Mouse (Mus musculus) spleen, postnatal 14 days (tissue): ENCODE results near the gene Gm15557.
"Not testable (repeated sequence)": the region's sequence is repeated elsewhere in the genome, so short reads cannot be mapped to it uniquely, and the experiment has no call there.

ENCODE experiments used
- DNase-seq, 2 experiments: peaks; one replicate each; pipeline ENCODE4 v3.0.0; 2021 to 2022; ENCODE audit warnings: low spot score in 2 of 2

Gene Gm15557

DNA sequence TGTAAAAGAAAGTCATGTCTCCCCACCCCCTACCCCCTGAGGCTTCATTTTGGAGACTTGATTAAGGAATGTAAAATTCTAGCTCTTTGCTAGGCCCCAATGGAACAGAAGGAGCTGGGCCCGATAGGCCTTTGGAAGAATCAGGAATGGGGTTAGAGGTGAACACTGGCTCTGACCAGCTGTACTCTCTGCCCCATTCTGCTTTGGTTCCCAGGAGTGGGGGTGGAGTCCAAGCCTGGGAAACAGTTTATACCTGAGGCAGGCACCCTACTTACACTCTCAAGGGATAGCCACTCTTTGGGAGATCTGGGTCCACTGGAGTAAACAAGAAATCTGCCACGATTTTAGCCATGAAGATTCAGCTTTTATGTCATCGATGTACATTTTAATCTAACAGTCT lies at the start of gene Gm15557:
TSS of gene Gm15557 (plus strand) at position 48 of the 400 bp plus-strand sequence.
- no peak for DNase-seq

DNA sequence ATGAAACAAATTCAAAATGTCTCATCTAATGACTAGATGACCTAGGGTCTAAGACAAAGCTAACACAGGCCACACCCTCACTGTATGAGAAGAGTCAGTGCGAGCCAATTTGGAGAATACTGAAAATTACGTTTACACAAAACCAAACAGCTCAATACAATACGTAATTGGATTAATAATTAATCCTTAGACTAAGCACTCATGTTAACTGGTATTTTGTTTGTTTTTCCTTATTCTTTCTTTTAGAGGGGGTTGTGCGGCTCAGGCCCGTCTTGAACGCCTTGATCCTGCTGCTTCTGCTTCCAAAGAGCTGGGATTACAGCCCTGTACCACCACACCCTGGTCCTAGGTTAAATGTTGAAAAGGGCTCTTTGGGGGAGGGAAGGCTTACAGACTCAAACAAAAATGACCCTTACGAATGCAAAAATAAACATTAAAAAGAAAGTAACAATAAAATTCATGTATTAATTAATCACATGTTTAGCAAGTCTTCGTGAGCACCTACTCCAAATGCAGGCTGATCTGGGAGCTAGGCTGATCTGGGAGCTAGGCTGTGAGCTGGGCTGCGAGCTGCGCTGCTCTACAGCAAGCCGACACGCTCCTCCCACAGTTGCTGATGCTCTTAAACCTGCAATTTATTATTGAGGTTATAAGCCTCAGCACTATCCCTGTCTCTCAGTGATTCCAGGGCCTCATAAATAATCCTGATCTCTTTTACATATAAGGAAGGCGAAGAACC lies 46.1 kb upstream of the Gm15557 start:
- no peak for DNase-seq

DNA sequence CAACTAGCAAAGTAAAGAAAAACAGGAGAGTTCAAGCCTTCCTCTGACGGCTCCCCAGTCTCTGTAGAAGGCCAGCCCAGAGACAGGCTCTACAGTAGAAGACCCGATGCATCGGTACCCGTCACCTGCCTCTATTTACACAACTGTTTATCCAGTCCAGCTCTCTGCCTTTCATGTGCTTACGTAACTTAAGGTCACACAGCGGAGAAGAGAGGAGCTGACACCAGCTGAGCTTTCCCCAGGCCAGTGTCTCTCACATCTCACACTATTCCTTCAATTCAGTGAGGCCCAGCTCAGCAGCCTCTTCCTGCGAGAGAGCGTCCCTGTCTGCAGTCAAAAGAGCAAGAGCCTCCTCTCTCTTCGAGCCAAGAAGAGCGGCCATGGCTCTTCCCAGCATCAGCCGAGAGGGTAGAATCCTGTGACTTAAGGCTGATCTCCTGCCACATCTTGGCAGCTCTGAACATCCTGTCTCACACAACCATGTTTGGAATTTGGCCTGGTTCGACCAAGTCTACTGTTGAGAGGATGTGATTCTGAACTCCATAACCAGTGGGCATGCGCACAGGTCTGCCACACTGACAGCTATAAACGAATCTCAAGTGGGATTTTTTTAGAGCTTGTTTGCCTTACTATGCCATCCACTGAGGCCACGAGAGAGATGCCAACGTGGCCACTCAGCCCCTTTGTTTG lies 45.3 kb upstream of the Gm15557 start:
- no peak for DNase-seq

GRCm38 (mm10) chr2:155902989-155903631 lies 37.4 kb upstream of the Gm15557 start:
- no peak for DNase-seq

GRCm38 (mm10) chr2:155903632-155904008 lies 36.9 kb upstream of the Gm15557 start:
- no peak for DNase-seq

DNA sequence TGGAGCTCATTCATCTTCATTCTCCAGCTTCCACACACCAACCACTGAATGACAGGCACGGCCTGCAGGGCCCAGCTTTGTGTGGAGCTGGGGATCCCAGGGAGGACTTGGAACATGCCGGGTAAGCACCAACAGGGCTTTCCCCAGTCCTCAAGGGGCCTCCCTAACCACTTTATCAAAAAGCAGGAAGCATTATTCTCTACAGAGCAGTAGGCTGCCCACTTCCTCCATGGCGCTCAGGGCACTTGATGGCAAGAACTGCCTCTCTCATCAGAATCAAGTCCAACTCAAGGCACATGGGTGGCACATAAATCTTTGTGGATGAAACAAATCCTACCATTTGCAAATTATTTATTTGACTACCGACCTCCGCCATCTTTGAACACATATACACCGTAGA lies 25.8 kb upstream of the Gm15557 start:
- no peak for DNase-seq

- DNase-seq: no peak
Measured at GRCm38 (mm10) chr2:155923143-155923542, 17.4 kb upstream of the Gm15557 start.

DNA sequence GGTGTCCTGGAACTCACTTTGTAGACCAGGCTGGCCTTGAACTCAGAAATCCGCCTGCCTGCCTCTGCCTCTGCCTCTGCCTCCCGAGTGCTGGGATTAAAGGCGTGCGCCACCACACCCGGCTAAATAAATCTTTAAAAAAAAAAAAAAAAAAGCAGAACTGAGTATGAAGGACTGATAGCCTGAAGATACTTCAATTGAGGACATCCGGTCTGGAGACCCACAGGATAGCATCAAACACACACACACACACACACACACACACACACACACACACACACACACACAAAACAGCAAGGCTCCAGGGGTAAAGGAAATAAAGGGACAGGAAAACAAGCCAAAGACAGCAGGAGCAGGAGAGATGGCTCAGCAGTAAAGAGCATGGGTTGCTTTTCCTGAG lies 15.3 kb upstream of the Gm15557 start:
- DNase-seq: not testable (repeated sequence)

DNA sequence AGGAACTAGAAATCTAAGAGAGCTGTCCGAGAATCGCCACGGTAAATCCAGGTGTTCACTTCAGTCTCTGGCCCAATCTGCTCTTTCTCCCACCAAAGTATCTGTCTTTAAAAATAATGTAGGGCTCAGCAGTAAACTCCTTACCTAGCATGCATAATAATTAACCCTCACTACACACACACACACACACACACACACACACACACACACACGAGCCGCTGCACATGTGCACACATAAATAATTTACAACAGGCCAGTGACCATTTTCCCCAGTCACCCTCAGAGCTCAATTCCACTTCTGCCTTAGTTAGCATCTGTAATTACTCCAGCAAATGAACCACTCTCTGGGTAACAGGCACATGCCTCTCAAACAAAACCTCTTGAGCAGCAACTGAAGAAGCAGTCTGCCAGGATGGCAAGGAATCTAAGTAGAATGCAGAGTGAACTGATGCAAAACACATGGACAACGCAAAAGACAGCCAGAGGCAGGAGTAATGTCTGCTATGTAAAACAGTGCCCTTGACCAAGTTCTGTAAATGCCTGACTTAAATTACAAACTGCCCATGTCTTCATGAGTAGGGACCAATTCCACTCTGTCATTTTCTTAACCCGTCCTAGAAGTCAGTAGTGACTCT lies 11.7 kb upstream of the Gm15557 start:
- no peak for DNase-seq

DNA sequence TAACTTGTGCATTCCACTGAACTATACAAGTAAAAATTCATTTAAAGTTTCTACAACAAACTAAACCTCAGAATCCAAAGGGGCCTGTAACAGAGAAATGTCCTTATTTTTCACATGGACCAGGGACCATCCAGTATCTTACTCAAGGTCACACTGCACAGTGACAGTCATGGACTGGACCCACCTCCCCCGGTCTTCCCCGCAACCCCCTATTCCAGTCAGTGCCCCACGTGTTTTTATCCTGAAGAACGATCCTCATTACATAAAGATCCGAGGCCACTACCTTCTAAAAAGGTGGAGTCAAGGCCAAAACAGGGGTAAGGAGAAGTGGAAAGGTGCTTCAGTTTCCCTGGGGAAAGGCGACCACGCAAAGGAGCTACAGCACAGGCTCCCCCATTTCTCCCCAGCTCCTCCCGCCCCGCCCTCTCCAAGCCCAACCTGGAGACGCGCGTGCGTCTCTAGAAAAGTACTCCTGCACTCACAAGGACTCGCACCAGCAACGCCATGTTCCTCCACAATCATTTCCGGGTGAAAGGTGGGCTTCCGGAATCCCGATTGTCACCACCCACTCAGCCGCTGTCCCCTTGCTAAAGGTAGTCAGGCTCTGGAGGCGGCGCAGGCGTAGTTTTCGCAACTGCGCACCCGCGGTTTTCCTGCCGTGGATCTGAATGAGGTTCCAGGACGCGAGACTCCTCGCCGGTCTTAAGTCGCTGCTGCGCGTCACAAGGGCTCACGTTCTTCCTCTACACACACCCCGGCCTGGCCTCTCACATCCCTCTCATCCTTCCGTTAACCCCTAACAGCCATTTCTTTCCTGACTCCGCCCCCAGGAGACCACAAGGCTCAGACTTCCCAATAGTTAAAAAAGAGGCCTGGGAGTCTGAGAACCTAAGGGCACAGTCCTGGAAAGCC lies 10.7 kb upstream of the Gm15557 start, which contains the start of gene Uqcc1:
TSS of gene Uqcc1 (minus strand) at position 780 of the 912 bp plus-strand sequence.
- peak; percentile 66 to 82 for DNase-seq

DNA sequence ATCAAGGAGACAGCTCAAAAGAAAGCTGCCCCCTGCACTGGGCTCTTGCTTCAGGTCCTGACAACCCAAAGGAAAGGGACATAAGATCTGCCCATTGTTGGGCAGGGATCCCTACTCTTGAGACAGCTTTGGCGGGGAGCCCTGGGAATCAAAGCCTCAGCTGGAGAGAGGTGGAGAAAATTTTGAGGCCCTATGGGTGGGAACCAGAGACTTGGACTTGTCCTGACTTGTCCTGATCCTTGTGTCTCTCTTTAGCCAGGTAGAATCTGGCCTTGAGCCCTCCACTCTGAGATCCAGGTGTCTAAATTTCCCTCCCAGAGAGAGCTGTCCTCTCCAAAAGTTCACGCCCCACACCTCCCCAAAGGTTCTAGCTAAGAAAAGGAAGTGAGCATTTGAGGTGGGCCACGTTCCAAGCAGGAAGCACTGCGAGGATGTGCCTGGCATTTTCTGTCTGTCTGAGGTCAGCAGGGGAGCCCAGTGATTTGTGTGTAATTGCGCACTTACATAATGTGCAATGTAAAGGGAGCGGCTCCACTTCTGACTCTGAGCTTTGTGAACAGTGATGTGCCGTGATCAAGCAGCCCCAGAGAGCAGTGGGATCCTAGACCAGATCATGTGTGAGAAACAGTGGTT lies 515 bp upstream of the Gm15557 start:
- DNase-seq: no peak

GRCm38 (mm10) chr2:155941697-155942442 lies 1.3 kb downstream of the Gm15557 start:
- no peak for DNase-seq

DNA sequence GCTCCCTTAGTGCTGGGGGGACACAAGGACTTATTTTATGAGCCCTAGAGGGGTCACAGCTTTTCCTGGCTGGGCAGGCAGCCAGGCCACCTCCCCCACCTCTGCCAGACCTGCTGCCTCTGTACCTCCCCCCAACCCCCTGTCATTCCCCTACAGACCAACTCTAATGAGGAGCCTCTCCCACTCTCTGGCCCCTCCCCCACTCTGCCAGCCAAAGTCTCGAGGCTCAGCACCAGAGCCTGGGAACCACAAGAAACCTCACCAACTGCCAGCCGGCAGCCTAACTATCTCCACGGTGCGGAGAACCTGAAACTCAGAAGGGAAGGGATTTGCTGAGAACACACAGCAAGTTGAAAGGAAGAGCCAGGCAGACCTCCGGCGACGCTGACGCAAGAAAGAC lies 2.9 kb downstream of the Gm15557 start:
- no peak for DNase-seq

DNA sequence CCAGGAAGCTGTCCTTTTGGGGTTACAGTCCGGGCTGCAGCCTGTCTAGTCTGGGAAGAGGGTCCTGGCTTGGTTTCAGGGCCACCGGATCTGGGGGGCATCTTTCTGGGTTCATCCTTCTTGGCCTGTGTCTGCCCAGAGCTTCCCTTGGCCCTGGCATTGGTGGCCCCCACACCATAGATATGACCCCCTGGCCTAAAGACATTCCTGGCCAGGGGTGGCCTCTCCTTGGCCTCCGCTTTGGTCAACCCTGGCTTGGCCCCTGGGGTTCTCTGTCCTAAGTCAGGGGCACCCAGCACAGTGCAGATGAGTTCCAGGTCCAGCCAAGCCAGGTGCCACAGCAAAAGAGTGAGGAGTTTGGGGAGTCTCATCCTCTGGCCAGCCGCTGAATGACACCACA lies 4.2 kb downstream of the Gm15557 start:
- DNase-seq: no peak

GRCm38 (mm10) chr2:155945124-155945523 lies 4.6 kb downstream of the Gm15557 start, which contains the start of gene Gdf5:
Gene Gdf5, minus strand, starts transcription at chr2:155945367.
- DNase-seq: no peak

DNA sequence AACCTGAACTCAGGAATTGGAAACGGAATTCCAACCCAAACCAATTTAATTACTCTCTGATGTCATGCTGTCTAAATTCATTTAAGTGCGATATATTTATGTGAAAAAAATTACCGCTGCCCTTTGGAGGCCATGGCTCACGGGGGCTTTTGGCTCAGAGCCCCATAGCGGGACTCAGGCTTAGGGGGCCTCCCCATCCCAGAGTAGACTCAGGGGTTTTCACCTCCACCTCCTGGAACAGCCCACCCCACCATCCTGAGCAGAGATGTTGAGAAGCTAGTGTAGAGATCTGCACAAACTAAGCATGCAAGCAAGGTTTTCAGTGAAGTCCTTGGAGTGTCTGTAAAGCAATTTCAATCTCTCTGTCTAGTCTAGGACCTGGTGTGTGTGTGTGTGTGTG lies 5.1 kb downstream of the Gm15557 start:
- DNase-seq: no peak

DNA sequence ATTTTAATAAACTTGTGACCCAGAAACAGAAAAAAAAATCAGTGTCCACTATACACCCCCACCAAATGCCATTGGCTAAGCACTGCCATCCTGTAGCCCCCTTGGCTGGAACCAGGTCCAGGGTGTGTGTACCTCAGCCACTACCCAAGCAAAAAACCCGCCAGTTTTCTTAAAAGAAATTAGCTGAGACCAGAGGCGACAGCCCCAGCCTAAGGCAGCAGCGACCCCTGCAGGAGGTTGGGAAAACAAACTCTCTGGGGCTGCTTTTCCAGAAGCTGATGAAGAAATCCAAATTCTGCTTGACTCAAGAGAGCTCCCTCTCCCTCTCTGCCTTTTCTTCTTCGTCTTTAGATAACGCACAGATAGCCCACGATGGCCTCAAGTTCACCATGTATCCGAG lies 5.5 kb downstream of the Gm15557 start:
- DNase-seq: peak; percentile 43 to 68

GRCm38 (mm10) chr2:155946499-155946898 lies 6.0 kb downstream of the Gm15557 start:
- no peak for DNase-seq

GRCm38 (mm10) chr2:155947390-155948002 lies 7.0 kb downstream of the Gm15557 start:
- no peak for DNase-seq

DNA sequence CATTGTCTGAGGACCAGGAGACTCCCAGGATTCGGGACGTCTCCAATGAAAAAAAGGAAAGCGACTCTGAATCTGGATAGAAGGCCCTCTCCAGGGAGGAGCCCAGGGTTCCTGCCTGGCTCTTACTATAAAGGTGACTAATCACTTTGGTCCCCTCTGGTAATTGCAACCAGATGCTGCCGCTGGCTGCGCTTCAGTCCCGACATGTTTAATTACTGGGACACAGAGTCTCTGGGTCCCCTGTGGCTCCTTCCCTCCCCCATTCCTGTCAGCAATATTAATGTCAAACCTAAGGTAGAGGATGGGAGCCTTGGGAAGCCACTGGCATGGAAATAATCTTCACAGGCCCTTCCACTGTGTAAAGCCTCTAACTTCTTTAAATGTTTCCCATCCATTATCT lies 8.8 kb downstream of the Gm15557 start:
- no peak for DNase-seq
